In the genomic region with DNA sequence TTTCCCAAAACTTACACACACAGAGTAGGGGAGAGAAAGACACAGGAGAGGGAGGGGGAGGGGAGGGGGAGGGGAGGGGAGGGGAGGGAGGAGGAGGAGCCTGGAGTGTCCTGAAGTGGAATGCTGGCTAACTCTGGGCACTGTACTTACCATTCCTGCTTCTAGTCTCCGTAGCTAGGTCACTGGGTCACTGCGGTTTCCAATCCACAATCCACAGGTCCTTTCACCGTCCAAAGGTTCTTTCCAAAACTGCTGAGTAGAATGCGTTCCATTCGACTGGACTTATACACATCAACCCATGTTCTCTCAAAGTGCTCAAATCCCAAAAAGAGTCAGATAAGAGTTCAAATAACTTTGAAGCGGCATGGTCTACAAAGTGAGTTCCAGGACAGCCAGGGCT, we compare ENCODE assay signal across 24 mouse cellular contexts. TPM values are rescaled to one million over a fixed set of nuclear protein-coding genes. Genes with fewer than 3 reads are reported as not detected.
DNase-seq lines count a peak whose midpoint lies in the region; ATAC-seq and TF ChIP-seq lines count a peak whose summit lies in the region.
"Had no signal": no experiment of that assay in that cellular context is flagged by ENCODE, and none has a peak within 500 bp of the region (broad histone marks: within the 10 kb centered on the region; RNA-seq: fewer than 3 reads in every experiment).

No protein-coding gene starts in this region.

- no peak overlapping the region for H3K9ac ChIP-seq in kidney, embryonic 15.5 days
- no peak overlapping the region for H3K9ac ChIP-seq in midbrain, embryonic 16.5 days (ENCODE audit: low read depth, low read length)
- H3K9ac ChIP-seq: embryonic facial prominence, embryonic 15.5 days; hindbrain, embryonic 13.5 days had no signal

- H3K27ac ChIP-seq in kidney, embryonic 15.5 days: no peak overlapping the region
- H3K27ac ChIP-seq in midbrain, embryonic 16.5 days (ENCODE audit: low read length): no peak overlapping the region
- H3K27ac ChIP-seq: embryonic facial prominence, embryonic 15.5 days; forebrain, embryonic 10.5 days; heart, embryonic 10.5 days; hindbrain, embryonic 13.5 days; hindbrain, postnatal 0 days had no signal

- 87% methylated on average over 6 of the region's 6 CpGs for WGBS in kidney, embryonic 15.5 days
- 79% methylated on average over 6 of the region's 6 CpGs for WGBS in lung, adult 2 months
- 85% methylated on average over 6 of the region's 6 CpGs for WGBS in midbrain, embryonic 16.5 days

- DNase-seq in kidney, adult 8-10 months: peak; percentile 52 to 58
- peak; percentile 48 for DNase-seq in R1 (ENCODE audit: low read depth, low spot score)
- DNase-seq in kidney, postnatal 10 days: peak; percentile 4
- DNase-seq in urinary bladder, postnatal 25 days (ENCODE audit: low spot score): no peak
- DNase-seq in lung, adult 2 months: no peak
- DNase-seq: adrenal gland, adult 2 months; adrenal gland, postnatal 36 days; cerebellum, adult 2 months; cerebellum, postnatal 10 days; embryo, embryonic 11 days; gastrocnemius, postnatal 10 days; heart, adult 18-20 months; heart, postnatal 10 days had no signal

- TF ChIP-seq POLR2A in lung, adult 2 months (IDR thresholded peaks at IDR 0.05; ENCODE audit: borderline replicate concordance, extremely low read depth, low read depth, low read length): no peak

- H3K9me3 ChIP-seq in kidney, embryonic 15.5 days (replicated peaks): no peaks in the 10 kb centered on the region
- no peaks in the 10 kb centered on the region for H3K9me3 ChIP-seq in midbrain, embryonic 16.5 days (replicated peaks; ENCODE audit: control insufficient read depth, low read length, poor library complexity, severe bottlenecking)
- H3K9me3 ChIP-seq: embryonic facial prominence, embryonic 15.5 days; forebrain, embryonic 10.5 days; heart, embryonic 10.5 days; hindbrain, embryonic 13.5 days had no signal

- no peak for TF ChIP-seq CTCF in lung, adult 2 months (IDR thresholded peaks at IDR 0.05; ENCODE audit: insufficient read depth, low read length)

- no peaks in the 10 kb centered on the region for H3K36me3 ChIP-seq in kidney, embryonic 15.5 days
- H3K36me3 ChIP-seq in midbrain, embryonic 16.5 days (ENCODE audit: control insufficient read depth, insufficient read depth, low read length): no peaks in the 10 kb centered on the region
- H3K36me3 ChIP-seq: embryonic facial prominence, embryonic 15.5 days; forebrain, embryonic 10.5 days; heart, embryonic 10.5 days; hindbrain, embryonic 13.5 days had no signal

- H3K27me3 ChIP-seq in kidney, embryonic 15.5 days: peaks cover 39% of the 10 kb centered on the region
- peaks cover 24% of the 10 kb centered on the region for H3K27me3 ChIP-seq in midbrain, embryonic 16.5 days (ENCODE audit: control insufficient read depth, insufficient read depth, low read depth, low read length)

- ATAC-seq in kidney, embryonic 15.5 days (replicated peaks; ENCODE audit: low FRiP score): no peak
- no peak for ATAC-seq in midbrain, embryonic 16.5 days
- ATAC-seq: forebrain, embryonic 14.5 days; hindbrain, postnatal 0 days had no signal

- no peaks in the 10 kb centered on the region for H3K4me1 ChIP-seq in kidney, embryonic 15.5 days
- no peaks in the 10 kb centered on the region for H3K4me1 ChIP-seq in lung, adult 2 months (ENCODE audit: control insufficient read depth, insufficient read depth, low read length)
- no peaks in the 10 kb centered on the region for H3K4me1 ChIP-seq in midbrain, embryonic 16.5 days (ENCODE audit: control insufficient read depth, insufficient read depth, low read length)
- H3K4me1 ChIP-seq: embryonic facial prominence, embryonic 15.5 days; forebrain, embryonic 10.5 days; heart, embryonic 10.5 days; hindbrain, embryonic 13.5 days had no signal

- H3K4me3 ChIP-seq in kidney, embryonic 15.5 days (replicated peaks): no peak overlapping the region
- no peak overlapping the region for H3K4me3 ChIP-seq in lung, adult 2 months (replicated peaks; ENCODE audit: extremely low read depth, low read depth, low read length)
- H3K4me3 ChIP-seq in midbrain, embryonic 16.5 days (ENCODE audit: low read depth, low read length): no peak overlapping the region
- H3K4me3 ChIP-seq: embryonic facial prominence, embryonic 15.5 days; erythroblast, embryonic 14.5 days; forebrain, embryonic 10.5 days; heart, embryonic 10.5 days; hindbrain, embryonic 13.5 days had no signal

- H3K4me2 ChIP-seq in kidney, embryonic 15.5 days: no peak overlapping the region
- H3K4me2 ChIP-seq in midbrain, embryonic 16.5 days (ENCODE audit: low read length): no peak overlapping the region
- H3K4me2 ChIP-seq: embryonic facial prominence, embryonic 15.5 days; hindbrain, embryonic 13.5 days had no signal

RNA-seq across cellular contexts. Expression of a gene that starts 7.1 kb away (rescaled TPM):
- not detected in 2 replicates for polyA plus RNA-seq in kidney, embryonic 15.5 days (2015; fragmentation: Nextera tagmentation; extraction: Ambion mirVana)
- polyA plus RNA-seq in lung, adult 2 months (2012; rRNA removed): not detected in 2 replicates
- not detected in 2 replicates for polyA plus RNA-seq in midbrain, embryonic 16.5 days (2015; fragmentation: Nextera tagmentation; extraction: Ambion mirVana)
- polyA plus RNA-seq: cerebellum, adult 2 months; embryonic facial prominence, embryonic 11.5 days; embryonic facial prominence, embryonic 15.5 days; erythroblast, embryonic 14.5 days; forebrain, embryonic 10.5 days; forebrain, embryonic 14.5 days; heart, embryonic 10.5 days; heart, embryonic 14.5 days; hindbrain, embryonic 13.5 days; hindbrain, postnatal 0 days had no signal

RNA-seq across cellular contexts. Expression of a gene that starts 42.1 kb away (rescaled TPM):
- polyA plus RNA-seq in kidney, embryonic 15.5 days (2015; fragmentation: Nextera tagmentation; extraction: Ambion mirVana): 3.2 and 3.8 TPM in 2 replicates
- 0.34 and 0.50 TPM in 2 replicates for polyA plus RNA-seq in lung, adult 2 months (2012; rRNA removed)
- polyA plus RNA-seq in midbrain, embryonic 16.5 days (2015; fragmentation: Nextera tagmentation; extraction: Ambion mirVana): 8.1 and 8.3 TPM in 2 replicates
- polyA plus RNA-seq: erythroblast, embryonic 14.5 days had no signal

Comparison
In these comparisons a context has a peak if more than half of its experiments do, and no peak if none do; other contexts are left out.
1. DNase-seq: peak in kidney, adult 8-10 months (2 of 2), R1 (single experiment) and kidney, postnatal 10 days (single experiment); none in urinary bladder, postnatal 25 days (single experiment) and lung, adult 2 months (single experiment).